Mouse (Mus musculus): Measurements from ENCODE around the gene Gm21870. TPM values are rescaled to one million over a fixed set of nuclear protein-coding genes. Genes with fewer than 3 reads are reported as not detected.
"Not testable (repeated sequence)": the region's sequence is repeated elsewhere in the genome, so short reads cannot be mapped to it uniquely, and the experiment has no call there.

The Gm21870 gene
- polyA plus RNA-seq (2012; rRNA removed): not detected in 2 replicates

DNA sequence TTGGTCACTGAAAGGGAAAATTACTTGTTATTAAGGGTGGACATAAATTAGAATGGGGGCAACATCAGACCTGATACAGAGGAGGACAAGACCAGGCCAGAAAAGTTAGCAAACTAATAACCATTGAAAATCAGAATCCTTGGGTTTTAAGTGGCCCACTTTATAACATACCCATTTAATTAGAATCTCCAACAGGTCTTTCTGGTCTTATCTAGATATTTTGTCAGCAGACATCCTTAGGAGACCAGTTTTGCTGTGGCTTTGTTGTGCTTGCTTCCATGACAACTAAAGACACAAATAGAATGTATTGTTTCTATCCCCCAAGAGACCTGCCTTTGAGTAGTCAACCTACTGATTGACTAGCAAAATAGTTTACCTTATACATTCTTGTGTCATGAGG, at the start of gene Gm21870:
Gene Gm21870, minus strand, starts transcription at position 101 of the 400 bp plus-strand sequence.
- DNase-seq (ENCODE audit: low spot score): not testable (repeated sequence)

DNA sequence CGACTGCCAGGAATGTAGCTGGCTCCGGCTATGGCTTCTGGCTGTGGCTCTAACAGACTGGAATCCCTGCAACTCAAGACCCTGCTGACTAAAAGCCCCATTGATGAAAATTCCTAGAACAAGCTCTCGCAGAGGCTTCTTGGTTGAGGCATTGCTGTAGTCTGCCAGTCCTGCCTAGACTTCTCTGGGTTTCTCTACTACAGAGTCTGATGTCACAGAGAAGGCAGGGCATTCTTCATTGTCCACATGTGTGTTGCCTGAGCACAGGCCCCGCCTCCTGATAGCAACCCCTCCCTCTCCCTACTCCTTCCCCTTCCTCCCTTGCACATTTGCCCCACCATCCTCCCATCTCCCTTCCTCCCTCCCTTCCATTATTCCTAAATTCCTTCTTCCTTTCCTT, 30.2 kb downstream of the Gm21870 start, which contains the start of gene Btbd35f6:
Gene Btbd35f6, minus strand, starts transcription at position 101 of the 400 bp plus-strand sequence.
- not testable (repeated sequence) for DNase-seq (ENCODE audit: low spot score)

Other genes starting within 250 kb of the Gm21870 start
- not detected in 2 replicates for gene Btbd35f6, start 30.3 kb downstream of the Gm21870 start, polyA plus RNA-seq (2012; rRNA removed)
- gene Btbd35f9, start 174.7 kb upstream of the Gm21870 start, polyA plus RNA-seq (2012; rRNA removed): not detected in 2 replicates

All from urinary bladder, adult 2 months (tissue).